10 mouse cellular contexts compared by ENCODE assay signal in the genomic region with DNA sequence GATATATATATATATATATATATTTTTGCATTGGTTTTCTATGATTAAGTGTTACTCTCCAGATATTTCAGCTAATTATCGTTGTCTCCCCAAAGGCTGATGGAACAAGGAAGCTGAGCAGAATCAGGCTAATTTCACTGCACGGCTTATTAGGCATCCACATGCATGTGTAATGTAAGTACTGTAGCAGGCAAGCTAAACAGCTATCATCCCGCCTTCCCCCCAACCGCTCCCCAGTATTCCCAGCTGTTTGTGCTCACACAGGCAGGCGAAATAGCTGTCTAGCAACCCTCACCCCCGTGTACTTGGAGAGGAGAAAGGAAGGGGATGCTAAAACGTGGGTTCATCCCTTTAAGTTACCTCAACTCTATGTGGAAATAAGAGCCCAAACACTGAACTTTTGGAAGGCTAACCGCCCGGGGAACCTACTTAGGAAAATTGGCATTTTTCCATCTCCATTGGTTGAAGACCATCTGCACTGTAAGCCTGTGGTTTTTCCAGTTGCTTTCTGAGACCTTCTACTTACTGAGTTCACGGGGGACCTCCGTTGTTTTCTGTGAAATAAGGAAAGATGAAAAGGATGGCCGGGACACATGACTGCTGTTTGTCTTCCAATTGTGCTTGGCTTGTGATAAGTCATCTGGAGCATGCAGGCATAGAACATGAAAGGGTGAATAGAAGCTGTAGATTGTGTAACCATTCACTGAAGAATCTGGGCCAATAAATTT.
A peak's percentile ranks its signal among the peaks of the same experiment; 100 is the strongest.
DNase-seq lines count a peak whose midpoint lies in the region; ATAC-seq lines count a peak whose summit lies in the region.
"Had no signal": no experiment of that assay in that cellular context is flagged by ENCODE, and none has a peak within 500 bp of the region (broad histone marks: within the 10 kb centered on the region; RNA-seq: fewer than 3 reads in every experiment).

No protein-coding gene starts in this region.

- peak; percentile 80 for ATAC-seq in forebrain, embryonic 13.5 days
- no peak for ATAC-seq in forebrain, embryonic 11.5 days (replicated peaks; ENCODE audit: low FRiP score)
- ATAC-seq in midbrain, embryonic 12.5 days (ENCODE audit: low FRiP score, low read depth) = peak; percentile 30; the same call in 1 of the 2 replicates
- ATAC-seq in midbrain, embryonic 11.5 days (ENCODE audit: low FRiP score) = no peak
- peak; percentile 60; the same call in 1 of the 2 replicates for ATAC-seq in stomach, embryonic 15.5 days (ENCODE audit: insufficient read depth, low FRiP score, low read depth)

- no peak overlapping the region for H3K4me3 ChIP-seq in forebrain, embryonic 13.5 days
- H3K4me3 ChIP-seq in forebrain, embryonic 11.5 days (ENCODE audit: low read depth, low read length) = no peak overlapping the region
- no peak overlapping the region for H3K4me3 ChIP-seq in midbrain, embryonic 12.5 days
- no peak overlapping the region for H3K4me3 ChIP-seq in midbrain, embryonic 11.5 days (ENCODE audit: low read depth, low read length)
- H3K4me3 ChIP-seq in stomach, embryonic 15.5 days (replicated peaks) = no peak overlapping the region
- H3K4me3 ChIP-seq: erythroblast, embryonic 14.5 days had no signal

- H3K4me1 ChIP-seq in forebrain, embryonic 13.5 days = peaks cover 20% of the 10 kb centered on the region
- no peaks in the 10 kb centered on the region; the same call in 1 of the 2 replicates for H3K4me1 ChIP-seq in forebrain, embryonic 11.5 days (replicated peaks; ENCODE audit: control insufficient read depth, insufficient read depth, low read length)
- H3K4me1 ChIP-seq in midbrain, embryonic 12.5 days = peaks cover 13% of the 10 kb centered on the region
- no peaks in the 10 kb centered on the region; the same call in 1 of the 2 replicates for H3K4me1 ChIP-seq in midbrain, embryonic 11.5 days (ENCODE audit: control insufficient read depth, insufficient read depth, low read length)
- no peaks in the 10 kb centered on the region for H3K4me1 ChIP-seq in stomach, embryonic 15.5 days

- H3K4me2 ChIP-seq in forebrain, embryonic 13.5 days = no peak overlapping the region
- no peak overlapping the region for H3K4me2 ChIP-seq in forebrain, embryonic 11.5 days (ENCODE audit: low read depth, low read length, severe bottlenecking)
- no peak overlapping the region for H3K4me2 ChIP-seq in midbrain, embryonic 12.5 days (replicated peaks)
- no peak overlapping the region for H3K4me2 ChIP-seq in midbrain, embryonic 11.5 days
- H3K4me2 ChIP-seq in stomach, embryonic 15.5 days = no peak overlapping the region

- H3K36me3 ChIP-seq in forebrain, embryonic 13.5 days (ENCODE audit: poor library complexity, severe bottlenecking) = no peaks in the 10 kb centered on the region
- no peaks in the 10 kb centered on the region for H3K36me3 ChIP-seq in forebrain, embryonic 11.5 days (ENCODE audit: control insufficient read depth, insufficient read depth, low read length)
- H3K36me3 ChIP-seq in midbrain, embryonic 12.5 days = no peaks in the 10 kb centered on the region
- no peaks in the 10 kb centered on the region for H3K36me3 ChIP-seq in midbrain, embryonic 11.5 days (ENCODE audit: control insufficient read depth, insufficient read depth, low read length)
- H3K36me3 ChIP-seq in stomach, embryonic 15.5 days = no peaks in the 10 kb centered on the region

- no peak for DNase-seq in forebrain, embryonic 11.5 days (ENCODE audit: low spot score)
- DNase-seq in midbrain, embryonic 11.5 days (ENCODE audit: low spot score, missing footprints) = no peak
- DNase-seq in kidney, postnatal 10 days = peak; percentile 29
- DNase-seq in adipocyte (ENCODE audit: low spot score) = no peak
- no peak for DNase-seq in right cerebral cortex, adult 2 months (ENCODE audit: low spot score in 2 of 2)
- DNase-seq: cerebellum, adult 9-10 months had no signal

- H3K27me3 ChIP-seq in forebrain, embryonic 13.5 days = no peaks in the 10 kb centered on the region
- no peaks in the 10 kb centered on the region for H3K27me3 ChIP-seq in forebrain, embryonic 11.5 days (ENCODE audit: control insufficient read depth, insufficient read depth, low read length)
- no peaks in the 10 kb centered on the region for H3K27me3 ChIP-seq in midbrain, embryonic 12.5 days
- H3K27me3 ChIP-seq in midbrain, embryonic 11.5 days (ENCODE audit: control insufficient read depth, insufficient read depth, low read length) = no peaks in the 10 kb centered on the region
- H3K27me3 ChIP-seq in stomach, embryonic 15.5 days (replicated peaks) = no peaks in the 10 kb centered on the region

- WGBS in forebrain, embryonic 13.5 days = 54% methylated on average over 12 of the region's 12 CpGs
- WGBS in forebrain, embryonic 11.5 days = 80% methylated on average over 12 of the region's 12 CpGs
- 73% methylated on average over 12 of the region's 12 CpGs for WGBS in midbrain, embryonic 12.5 days
- 77% methylated on average over 12 of the region's 12 CpGs for WGBS in midbrain, embryonic 11.5 days
- 45% methylated on average over 12 of the region's 12 CpGs for WGBS in stomach, embryonic 15.5 days

- no peaks in the 10 kb centered on the region for H3K9me3 ChIP-seq in forebrain, embryonic 13.5 days (replicated peaks)
- no peaks in the 10 kb centered on the region for H3K9me3 ChIP-seq in forebrain, embryonic 11.5 days (ENCODE audit: control insufficient read depth, low read length)
- no peaks in the 10 kb centered on the region for H3K9me3 ChIP-seq in midbrain, embryonic 12.5 days
- H3K9me3 ChIP-seq in midbrain, embryonic 11.5 days (ENCODE audit: control insufficient read depth, low read length) = no peaks in the 10 kb centered on the region
- no peaks in the 10 kb centered on the region for H3K9me3 ChIP-seq in stomach, embryonic 15.5 days

- peak overlapping the region; percentile 68; the same call in 1 of the 2 replicates for H3K27ac ChIP-seq in forebrain, embryonic 13.5 days
- no peak overlapping the region for H3K27ac ChIP-seq in forebrain, embryonic 11.5 days (ENCODE audit: low read depth, low read length)
- 0 out of 2 replicates have a peak overlapping the region, but pooled peaks have one; percentile 4 for H3K27ac ChIP-seq in midbrain, embryonic 12.5 days (replicated peaks)
- no peak overlapping the region for H3K27ac ChIP-seq in midbrain, embryonic 11.5 days (ENCODE audit: low read depth, low read length)
- peak overlapping the region; percentile 23; the same call in 1 of the 2 replicates for H3K27ac ChIP-seq in stomach, embryonic 15.5 days

- no peak overlapping the region for H3K9ac ChIP-seq in forebrain, embryonic 13.5 days
- no peak overlapping the region for H3K9ac ChIP-seq in forebrain, embryonic 11.5 days (ENCODE audit: low read length)
- no peak overlapping the region for H3K9ac ChIP-seq in midbrain, embryonic 12.5 days (replicated peaks)
- no peak overlapping the region for H3K9ac ChIP-seq in midbrain, embryonic 11.5 days (ENCODE audit: low read length)
- H3K9ac ChIP-seq in stomach, embryonic 15.5 days = no peak overlapping the region

Comparison
In these comparisons a context has a peak if more than half of its experiments do, and no peak if none do; other contexts are left out.
1. ATAC-seq: peak in forebrain, embryonic 13.5 days (single experiment), midbrain, embryonic 12.5 days (single experiment) and stomach, embryonic 15.5 days (single experiment); none in forebrain, embryonic 11.5 days (single experiment) and midbrain, embryonic 11.5 days (single experiment).
2. H3K27ac ChIP-seq: peak in forebrain, embryonic 13.5 days (single experiment), midbrain, embryonic 12.5 days (single experiment) and stomach, embryonic 15.5 days (single experiment); none in forebrain, embryonic 11.5 days (single experiment) and midbrain, embryonic 11.5 days (single experiment).